Mouse (Mus musculus) liver, adult 2 months (tissue): Measurements from ENCODE around the gene Ifnz.
"Not testable (repeated sequence)": the region's sequence is repeated elsewhere in the genome, so short reads cannot be mapped to it uniquely, and the experiment has no call there.

Source experiments
- CTCF ChIP-seq: fragments of 200-500 bp; IDR thresholded peaks from 2 replicates; pipeline ENCODE4 v1.5.1; 2011; ENCODE audit warnings: low read depth, low read length, control low read depth
- POLR2A ChIP-seq: fragments of 200-500 bp; IDR thresholded peaks from 2 replicates; pipeline ENCODE4 v1.6.1; 2011; ENCODE audit warnings: low read length, control low read depth; ENCODE audit not compliant: insufficient read depth; ENCODE audit errors: extremely low read depth

GRCm38 (mm10) chr4:88788402-88788801 is 6.5 kb downstream of the Ifnz start, which contains the start of gene Gm13277:
- peak; percentile 53 for TF ChIP-seq CTCF
- not testable (repeated sequence) for TF ChIP-seq POLR2A
